Mouse (Mus musculus) gastrocnemius, postnatal 14 days (tissue): ENCODE results near the gene Cct4. TPM values are rescaled to one million over a fixed set of nuclear protein-coding genes. Genes with fewer than 3 reads are reported as not detected.
A peak's percentile ranks its signal among the peaks of the same experiment; 100 is the strongest.

ENCODE experiments used
- DNase-seq: peaks from one replicate; pipeline ENCODE4 v3.0.0; 2021; ENCODE audit warnings: mixed read lengths
- intact Hi-C: fragments of 180-260 bp; cut with DNase I; formaldehyde crosslinking; loops from one replicate; pipeline ENCODE4 v1.15.1; 2025; ENCODE audit warnings: low total_unique reads
- total RNA-seq, 2 experiments: library from RNA; stranded (reverse); gene quantifications; 2 replicates each; pipeline ENCODE4 v1.2.3; 2021

Gene Cct4
- total RNA-seq, 2 experiments from 2014 or later: 93.9 to 104 TPM

GRCm38 (mm10) chr11:22981041-22981440 is 9.3 kb upstream of the Cct4 start:
- DNase-seq: no peak
- intact Hi-C loops: no loop called here

GRCm38 (mm10) chr11:22981543-22981950 is 8.8 kb upstream of the Cct4 start:
- intact Hi-C loops: no loop called here
- no peak for DNase-seq

GRCm38 (mm10) chr11:22981984-22982757 is 8.1 kb upstream of the Cct4 start, which contains the start of the genes Gm28048 and Commd1:
TSS of gene Gm28048 (minus strand) at chr11:22982090.
TSS of gene Commd1 (minus strand) at chr11:22982382.
- peak; percentile 98 for DNase-seq
- intact Hi-C loops: no loop called here

GRCm38 (mm10) chr11:22982846-22983245 is 7.5 kb upstream of the Cct4 start:
- intact Hi-C loops: no loop called here
- no peak for DNase-seq

GRCm38 (mm10) chr11:22985510-22985909 is 4.8 kb upstream of the Cct4 start:
- DNase-seq: no peak
- intact Hi-C loops: no loop called here

GRCm38 (mm10) chr11:22987357-22987756 is 3.0 kb upstream of the Cct4 start:
- peak; percentile 17 for DNase-seq
- intact Hi-C loops: no loop called here

GRCm38 (mm10) chr11:22989786-22990185 is 533 bp upstream of the Cct4 start:
- intact Hi-C loops: loop anchor here (5.0 kb wide), 1 partner anchor 283 kb away; no protein-coding TSS in a partner anchor
- DNase-seq: no peak

DNA sequence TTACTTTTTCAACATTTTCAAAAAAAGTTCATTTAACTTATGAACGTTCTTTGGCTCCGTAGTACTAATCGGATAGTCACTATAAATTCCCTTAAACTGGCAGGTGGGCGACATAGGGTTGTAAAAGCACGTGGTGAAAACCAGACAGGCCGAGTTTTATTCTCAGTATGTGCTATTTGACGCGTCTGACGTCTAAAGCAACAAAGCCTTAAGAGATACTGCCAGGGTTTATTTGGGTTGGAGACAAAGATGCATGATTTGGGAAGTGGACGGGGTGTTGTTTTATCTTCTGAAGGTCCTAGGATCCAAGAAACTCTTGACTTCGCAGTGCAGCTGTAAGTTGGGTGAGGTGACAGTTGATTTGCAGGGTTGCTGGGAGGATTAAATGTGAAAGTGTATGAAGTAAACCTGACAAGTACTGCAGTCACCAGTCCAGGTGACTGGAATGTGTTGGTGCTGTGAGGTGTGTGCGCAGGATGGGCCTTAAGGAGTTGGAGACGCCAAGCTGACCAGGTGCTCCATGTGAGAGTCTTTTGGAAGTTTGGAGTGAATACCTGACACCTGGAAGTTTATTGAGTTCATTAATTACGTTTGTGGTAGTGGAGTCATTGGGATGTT is 1.0 kb downstream of the Cct4 start:
- intact Hi-C loops: loop anchor here (5.0 kb wide), 1 partner anchor 281 kb away; no protein-coding TSS in a partner anchor
- no peak for DNase-seq

DNA sequence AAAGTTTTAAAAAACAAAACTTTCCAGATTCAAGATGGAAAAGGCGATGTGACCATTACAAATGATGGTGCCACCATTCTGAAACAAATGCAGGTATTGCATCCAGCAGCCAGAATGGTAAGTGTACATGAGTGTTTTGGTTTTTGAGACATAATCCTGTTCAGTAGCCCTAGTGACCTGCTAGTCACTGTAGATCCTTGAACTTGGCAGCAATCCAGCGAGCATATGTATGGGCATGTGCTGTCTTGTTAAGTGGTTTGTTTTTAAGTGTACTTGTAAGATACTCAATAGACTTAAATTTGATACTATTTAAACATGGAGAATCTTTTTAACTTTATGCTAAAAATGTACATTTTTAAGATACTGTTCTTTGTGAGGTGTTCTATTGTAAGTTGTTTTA is 4.0 kb downstream of the Cct4 start:
- intact Hi-C loops: loop anchor here (5.0 kb wide), 1 partner anchor 278 kb away; no protein-coding TSS in a partner anchor
- DNase-seq: no peak

GRCm38 (mm10) chr11:22995461-22995860 is 5.1 kb downstream of the Cct4 start:
- intact Hi-C loops: no loop called here
- no peak for DNase-seq

GRCm38 (mm10) chr11:22998308-22998707 is 8.0 kb downstream of the Cct4 start:
- DNase-seq: no peak
- intact Hi-C loops: no loop called here

GRCm38 (mm10) chr11:23005276-23005675 is 15.0 kb downstream of the Cct4 start:
- DNase-seq: no peak
- intact Hi-C loops: loop anchor here (10.0 kb wide), 1 partner anchor 140 kb away; no protein-coding TSS in a partner anchor

DNA sequence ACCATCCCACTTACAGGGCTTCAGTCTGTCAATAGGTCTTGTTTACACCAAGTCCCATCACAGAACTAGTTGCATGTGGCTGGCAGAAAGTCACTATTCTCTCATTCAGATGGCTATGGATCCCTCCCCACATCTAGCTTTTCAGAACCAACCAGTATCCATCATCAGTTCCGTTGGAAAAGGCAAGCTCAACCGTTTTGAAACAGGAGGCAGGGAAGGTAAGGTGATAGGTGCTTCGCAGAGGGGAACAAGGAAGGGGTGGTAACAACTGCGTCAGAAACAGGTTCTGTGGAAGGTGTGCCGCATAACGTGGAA is 16.8 kb downstream of the Cct4 start:
- intact Hi-C loops: loop anchor here (10.0 kb wide), 1 partner anchor 138 kb away; no protein-coding TSS in a partner anchor
- DNase-seq: no peak

GRCm38 (mm10) chr11:23007481-23008180 is 17.3 kb downstream of the Cct4 start, which contains the start of gene Fam161a:
TSS of gene Fam161a (plus strand) at chr11:23007531.
- intact Hi-C loops: loop anchor here (10.0 kb wide), 1 partner anchor 137 kb away; no protein-coding TSS in a partner anchor
- DNase-seq: peak; percentile 55

DNA sequence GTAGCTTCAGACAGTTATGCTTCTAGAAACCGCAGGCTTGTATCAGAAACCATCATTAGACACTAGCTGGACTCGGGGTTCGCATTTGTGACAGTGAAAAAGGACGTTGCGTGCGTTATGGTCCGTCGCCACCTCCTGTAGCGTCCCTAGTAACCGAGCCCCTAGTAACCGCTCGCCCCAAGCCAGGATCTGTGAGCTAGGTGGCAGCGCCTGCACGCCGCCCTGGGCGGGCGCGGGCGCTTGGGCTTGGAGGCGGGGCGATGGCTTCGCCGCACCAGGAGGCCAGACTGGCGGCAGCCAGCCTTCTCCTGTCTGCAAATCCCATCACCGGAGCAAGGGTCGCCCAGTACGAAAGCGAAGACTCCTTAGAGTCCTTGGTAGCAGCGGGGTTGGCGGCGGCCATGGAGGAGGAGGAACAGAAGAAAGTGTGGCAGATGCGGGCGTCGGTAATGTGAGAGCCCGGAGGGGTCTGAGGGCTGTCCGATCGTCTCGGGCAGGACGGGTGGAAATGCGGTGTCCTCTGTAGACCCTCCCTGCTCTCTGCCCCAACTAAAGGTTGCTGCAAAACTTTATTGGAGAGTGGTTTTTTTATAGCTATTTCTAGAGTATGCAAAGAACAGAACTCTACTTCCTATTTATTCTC is 18.0 kb downstream of the Cct4 start:
- intact Hi-C loops: loop anchor here (10.0 kb wide), 1 partner anchor 136 kb away; no protein-coding TSS in a partner anchor
- peak; percentile 84 for DNase-seq

DNA sequence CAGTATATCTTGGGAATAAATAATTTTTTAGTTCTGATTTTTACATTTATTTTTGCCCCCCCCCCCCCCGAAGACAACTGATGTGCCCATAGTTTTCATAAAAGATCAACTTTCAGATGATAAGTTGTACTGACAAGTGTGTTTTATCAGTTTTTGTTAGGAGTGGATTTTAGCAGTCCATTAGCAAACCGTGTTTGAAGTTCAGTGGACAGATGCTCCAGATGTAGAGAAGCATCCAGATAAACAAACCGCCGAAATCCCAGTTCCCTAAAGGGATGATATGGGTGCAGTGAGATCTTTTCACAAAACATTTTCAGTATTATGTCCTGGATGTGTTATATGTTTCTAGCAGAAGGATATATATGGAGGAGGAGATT is 18.5 kb downstream of the Cct4 start:
- intact Hi-C loops: loop anchor here (10.0 kb wide), 1 partner anchor 136 kb away; no protein-coding TSS in a partner anchor
- no peak for DNase-seq

DNA sequence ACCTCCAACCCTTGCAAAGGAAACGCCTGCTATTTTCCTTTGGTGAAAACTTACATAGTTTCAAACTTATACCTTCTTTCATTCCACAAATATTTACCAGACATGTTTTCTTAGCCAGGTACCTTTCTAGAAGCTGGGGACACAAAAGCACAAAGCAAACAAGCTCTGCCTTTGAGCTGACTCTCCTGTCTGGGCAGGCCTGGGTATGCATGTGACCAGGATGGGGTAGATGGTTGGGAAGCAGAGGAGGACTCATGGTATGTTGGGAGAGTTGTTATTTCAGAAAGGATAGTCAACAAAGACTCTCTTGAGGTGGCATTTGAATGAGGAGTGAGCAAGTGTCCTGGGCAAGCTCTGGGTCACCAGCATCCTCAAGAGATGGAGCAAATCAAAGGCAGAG is 22.8 kb downstream of the Cct4 start:
- intact Hi-C loops: no loop called here
- no peak for DNase-seq

DNA sequence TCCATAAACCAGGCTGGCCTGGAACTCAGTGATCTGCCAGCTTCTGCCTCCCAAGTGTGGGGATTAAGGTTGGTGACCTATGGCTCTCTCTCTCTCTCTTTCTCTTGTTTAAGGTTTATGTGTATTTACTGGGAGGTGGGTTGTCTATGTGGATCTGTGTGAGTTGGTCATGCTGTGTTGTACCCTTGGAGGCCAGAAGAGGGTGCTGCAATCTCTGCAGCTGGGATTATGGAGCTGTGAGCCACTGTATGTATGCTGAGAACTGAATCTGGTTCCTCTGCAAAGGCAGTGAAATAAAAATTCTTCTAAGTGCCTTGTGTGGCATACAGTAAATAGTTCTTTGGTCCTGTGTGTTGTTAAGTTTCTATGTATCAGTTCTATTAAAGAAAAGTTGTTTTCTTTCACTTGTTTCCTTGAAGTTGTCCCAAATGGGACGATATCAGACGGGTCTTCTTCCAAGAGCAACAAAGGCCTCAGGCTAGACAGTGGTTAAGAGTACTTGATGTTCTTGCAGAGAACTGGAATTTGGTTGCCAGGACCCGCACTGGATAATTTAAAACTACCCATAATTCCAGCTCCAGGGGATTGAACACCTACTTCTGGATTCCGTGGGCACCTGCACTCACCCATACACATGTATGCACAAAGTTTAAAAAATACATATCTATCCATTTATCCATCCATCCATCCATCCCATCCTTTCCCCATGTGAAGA is 23.4 kb downstream of the Cct4 start:
- DNase-seq: no peak
- intact Hi-C loops: no loop called here

GRCm38 (mm10) chr11:23014996-23015395 is 24.7 kb downstream of the Cct4 start:
- intact Hi-C loops: no loop called here

More at GRCm38 (mm10) chr11:23014996-23015395, 24.7 kb downstream of the Cct4 start:
- no peak for DNase-seq
